Comparison of ENCODE assay signal across 8 mouse cellular contexts in genomic region chr3:80958591-80958990, GRCm38 (mm10). TPM values are rescaled to one million over a fixed set of nuclear protein-coding genes. Genes with fewer than 3 reads are reported as not detected.
DNase-seq lines count a peak whose midpoint lies in the region; ATAC-seq and TF ChIP-seq lines count a peak whose summit lies in the region.

No protein-coding gene starts in this region.

- H3K27ac ChIP-seq in heart, embryonic 10.5 days, result no peak overlapping the region
- no peak overlapping the region for H3K27ac ChIP-seq in forebrain, postnatal 0 days (ENCODE audit: low read depth, low read length)

- 21% methylated on average over 1 of the region's 1 CpGs for WGBS in heart, embryonic 10.5 days
- 43% methylated on average over 1 of the region's 1 CpGs for WGBS in forebrain, postnatal 0 days

- no peaks in the 10 kb centered on the region for H3K36me3 ChIP-seq in heart, embryonic 10.5 days
- no peaks in the 10 kb centered on the region for H3K36me3 ChIP-seq in forebrain, postnatal 0 days (ENCODE audit: insufficient read depth)

- H3K27me3 ChIP-seq in heart, embryonic 10.5 days (ENCODE audit: insufficient read depth, poor library complexity, severe bottlenecking), result no peaks in the 10 kb centered on the region
- H3K27me3 ChIP-seq in forebrain, postnatal 0 days (ENCODE audit: insufficient read depth, low read length), result no peaks in the 10 kb centered on the region

- H3K9me3 ChIP-seq in heart, embryonic 10.5 days, result no peaks in the 10 kb centered on the region
- no peaks in the 10 kb centered on the region for H3K9me3 ChIP-seq in forebrain, postnatal 0 days (ENCODE audit: low read length)

- H3K4me3 ChIP-seq in heart, embryonic 10.5 days, result no peak overlapping the region
- no peak overlapping the region for H3K4me3 ChIP-seq in forebrain, postnatal 0 days (ENCODE audit: low read depth, low read length)

- no peak overlapping the region for H3K4me2 ChIP-seq in forebrain, postnatal 0 days (ENCODE audit: low read depth)

- TF ChIP-seq CTCF in forebrain, postnatal 0 days (IDR thresholded peaks at IDR 0.05; ENCODE audit: low read depth), result peak; percentile 80

- ATAC-seq in forebrain, postnatal 0 days, result peak; percentile 64

- no peak overlapping the region for H3K9ac ChIP-seq in forebrain, postnatal 0 days

- peak; percentile 31 for DNase-seq in heart, adult 8-10 months (ENCODE audit: low spot score)
- no peak for DNase-seq in heart, embryonic 10.5 days (ENCODE audit: low spot score)
- peak; percentile 4 for DNase-seq in cerebellum, adult 11-12 months
- DNase-seq in forebrain, postnatal 0 days, result peak; percentile 70
- peak; percentile 24 for DNase-seq in induced T-regulatory cell, adult 2 months (ENCODE audit: low read depth)
- peak; percentile 46 to 50 for DNase-seq in left cerebral cortex, adult 18-20 months (ENCODE audit: low spot score in 2 of 2)
- DNase-seq in mesoderm, embryonic 11.5 days (ENCODE audit: low read depth, low spot score), result peak; percentile 50
- DNase-seq in right cerebral cortex, postnatal 14 days, result peak; percentile 13

- H3K4me1 ChIP-seq in heart, embryonic 10.5 days, result no peaks in the 10 kb centered on the region
- no peaks in the 10 kb centered on the region for H3K4me1 ChIP-seq in forebrain, postnatal 0 days (ENCODE audit: insufficient read depth)

RNA-seq across cellular contexts. Expression of gene Glrb, which starts 45.1 kb away (rescaled TPM):
- under 1 TPM; 0.19 to 0.44 (median 0.37) TPM for total RNA-seq in heart, adult 8-10 months (2022)
- polyA plus RNA-seq in heart, embryonic 10.5 days (2016; fragmentation: Nextera tagmentation; extraction: Ambion mirVana), result 4.3 and 7.6 TPM in 2 replicates
- 79.4 and 99.6 TPM in 2 replicates for total RNA-seq in forebrain, postnatal 0 days (2014; rRNA removed)
- polyA plus RNA-seq in forebrain, postnatal 0 days (2015; fragmentation: Nextera tagmentation; extraction: Ambion mirVana), result 51.1 and 56.9 TPM in 2 replicates
- total RNA-seq in left cerebral cortex, adult 18-20 months (2021), result 100 to 1,000 TPM; 213 to 231 TPM

Comparison
In these comparisons a context has a peak if more than half of its experiments do, and no peak if none do; other contexts are left out.
1. RNA of gene Glrb, which starts 45.1 kb away (total RNA-seq): 213 to 231 TPM in left cerebral cortex, adult 18-20 months and 79.4 to 99.6 TPM in forebrain, postnatal 0 days; 0.19 to 0.44 TPM in heart, adult 8-10 months; every median in the first group is over 10 times any median in the second.